Mouse (Mus musculus) MEL (cell line): ENCODE data around the gene Epha5. TPM values are rescaled to one million over a fixed set of nuclear protein-coding genes. Genes with fewer than 3 reads are reported as not detected.

Source experiments
- DNase-seq: peaks from one replicate; pipeline ENCODE4 v3.0.0; 2011; ENCODE audit warnings: low read depth, low spot score
- H3K27ac ChIP-seq: 2 replicates; pipeline ENCODE4 v1.5.1; 2012; ENCODE audit warnings: low read depth, mild to moderate bottlenecking, control low read depth, low read length, moderate library complexity; ENCODE audit not compliant: control insufficient read depth
- H3K27me3 ChIP-seq, 2 experiments: fragments of 150-350 bp in 1 of 2; sonication (generic) in 1 of 2; 2 replicates each; pipeline ENCODE4 v1.6.1; 2012; ENCODE audit warnings: low read length in 2 of 2, mild to moderate bottlenecking in 2 of 2, improper control_type of control experiment in 1 of 2, moderate library complexity in 1 of 2; ENCODE audit not compliant: insufficient read depth in 2 of 2, control insufficient read depth in 1 of 2
- H3K36me3 ChIP-seq, 2 experiments: 2 replicates each; pipeline ENCODE4 v1.6.1; 2012 to 2014; ENCODE audit warnings: low read length in 2 of 2, improper control_type of control experiment in 1 of 2, inconsistent platforms in 1 of 2, mild to moderate bottlenecking in 1 of 2; ENCODE audit not compliant: insufficient read depth in 2 of 2, control insufficient read depth in 1 of 2
- H3K4me1 ChIP-seq, 2 experiments: fragments of 150-350 bp in 1 of 2; sonication (generic) in 1 of 2; 2 replicates each; pipeline ENCODE4 v1.6.1; 2012; ENCODE audit warnings: low read length in 2 of 2, improper control_type of control experiment in 1 of 2, mild to moderate bottlenecking in 1 of 2; ENCODE audit not compliant: insufficient read depth in 2 of 2, control insufficient read depth in 1 of 2
- H3K4me3 ChIP-seq, 2 experiments: fragments of 150-350 bp in 1 of 2; sonication (generic) in 1 of 2; 2 replicates each; pipeline ENCODE4 v1.5.1; 2012; ENCODE audit warnings: low read depth in 2 of 2, low read length in 2 of 2, mild to moderate bottlenecking in 2 of 2, moderate library complexity in 2 of 2, control low read depth in 1 of 2, improper control_type of control experiment in 1 of 2; ENCODE audit not compliant: control insufficient read depth in 1 of 2, insufficient read depth in 1 of 2
- H3K79me2 ChIP-seq: 2 replicates; pipeline ENCODE4 v1.6.1; 2012; ENCODE audit warnings: mild to moderate bottlenecking, low read length, moderate library complexity; ENCODE audit not compliant: control insufficient read depth, poor library complexity, insufficient read depth
- H3K9ac ChIP-seq: 2 replicates; pipeline ENCODE4 v1.6.1; 2012; ENCODE audit warnings: low read depth, mild to moderate bottlenecking, control low read depth, low read length, moderate library complexity; ENCODE audit not compliant: control insufficient read depth, poor library complexity, severe bottlenecking
- H3K9me3 ChIP-seq: fragments of 150-350 bp; sonication (generic); replicated peaks from 2 replicates; pipeline ENCODE4 v1.6.1; 2012; ENCODE audit warnings: mild to moderate bottlenecking, low read length, improper control_type of control experiment, moderate library complexity; ENCODE audit not compliant: insufficient read depth
- BHLHE40 ChIP-seq: IDR thresholded peaks from 2 replicates; pipeline ENCODE4 v1.6.1; 2012; ENCODE audit warnings: low read depth, mild to moderate bottlenecking, inconsistent platforms, low read length, improper control_type of control experiment, borderline replicate concordance
- CHD1 ChIP-seq: IDR thresholded peaks from 2 replicates; pipeline ENCODE4 v1.6.1; 2012; ENCODE audit warnings: low read depth, mild to moderate bottlenecking, inconsistent platforms, low read length, improper control_type of control experiment
- CHD2 ChIP-seq: IDR thresholded peaks from 2 replicates; pipeline ENCODE4 v1.6.1; 2011; ENCODE audit warnings: low read length, improper control_type of control experiment
- E2F4 ChIP-seq: IDR thresholded peaks from 2 replicates; pipeline ENCODE4 v1.6.1; 2011; ENCODE audit warnings: low read depth, low read length, improper control_type of control experiment, borderline replicate concordance
- ELF1 ChIP-seq: IDR thresholded peaks from 2 replicates; pipeline ENCODE4 v1.6.1; 2014; ENCODE audit warnings: low read depth, mild to moderate bottlenecking, inconsistent platforms, low read length, improper control_type of control experiment, moderate library complexity
- EP300 ChIP-seq, 2 experiments: IDR thresholded peaks; 2 replicates each; pipeline ENCODE4 v1.6.1; 2011; ENCODE audit warnings: improper control_type of control experiment in 2 of 2, low read length in 2 of 2, low read depth in 1 of 2, mild to moderate bottlenecking in 1 of 2
- GABPA ChIP-seq: IDR thresholded peaks from 2 replicates; pipeline ENCODE4 v1.6.1; 2012; ENCODE audit warnings: low read depth, mild to moderate bottlenecking, inconsistent platforms, low read length, improper control_type of control experiment, moderate library complexity
- GATA1 ChIP-seq: IDR thresholded peaks from 2 replicates; pipeline ENCODE4 v1.6.1; 2011; ENCODE audit warnings: low read depth, low read length, improper control_type of control experiment
- HCFC1 ChIP-seq: IDR thresholded peaks from 2 replicates; pipeline ENCODE4 v1.6.1; 2012; ENCODE audit warnings: low read depth, mild to moderate bottlenecking, inconsistent platforms, low read length, improper control_type of control experiment, moderate library complexity
- JUND ChIP-seq: IDR thresholded peaks from 2 replicates; pipeline ENCODE4 v1.6.1; 2011; ENCODE audit warnings: low read depth, mild to moderate bottlenecking, improper control_type of control experiment, low read length
- KAT2A ChIP-seq: conservative IDR thresholded peaks from 2 replicates; pipeline ENCODE4 v1.6.1; 2012; ENCODE audit warnings: low read depth, low read length, improper control_type of control experiment, inconsistent platforms
- MAX ChIP-seq: IDR thresholded peaks from 2 replicates; pipeline ENCODE4 v1.6.1; 2011; ENCODE audit warnings: low read length, improper control_type of control experiment
- MXI1 ChIP-seq: IDR thresholded peaks from 2 replicates; pipeline ENCODE4 v1.6.1; 2011; ENCODE audit warnings: mild to moderate bottlenecking, low read depth, low read length, improper control_type of control experiment
- MYB ChIP-seq: IDR thresholded peaks from 2 replicates; pipeline ENCODE4 v1.6.1; 2011; ENCODE audit warnings: mild to moderate bottlenecking, low read depth, low read length, improper control_type of control experiment
- MYC ChIP-seq: IDR thresholded peaks from 2 replicates; pipeline ENCODE4 v1.6.1; 2011; ENCODE audit warnings: low read depth, mild to moderate bottlenecking, low read length, improper control_type of control experiment, moderate library complexity
- RAD21 ChIP-seq: IDR thresholded peaks from 2 replicates; pipeline ENCODE4 v1.6.1; 2011; ENCODE audit warnings: mild to moderate bottlenecking, low read depth, low read length, improper control_type of control experiment
- SIN3A ChIP-seq: IDR thresholded peaks from 2 replicates; pipeline ENCODE4 v1.6.1; 2012; ENCODE audit warnings: low read length, improper control_type of control experiment, inconsistent platforms
- TAL1 ChIP-seq: IDR thresholded peaks from 2 replicates; pipeline ENCODE4 v1.6.1; 2012; ENCODE audit warnings: mild to moderate bottlenecking, inconsistent platforms, low read length, moderate library complexity, mixed read lengths
- TBP ChIP-seq: IDR thresholded peaks from 2 replicates; pipeline ENCODE4 v1.8.0; 2011; ENCODE audit warnings: low read depth, low read length, improper control_type of control experiment
- TCF12 ChIP-seq: IDR thresholded peaks from 2 replicates; pipeline ENCODE4 v1.6.1; 2014; ENCODE audit warnings: low read depth, mild to moderate bottlenecking, inconsistent platforms, low read length, improper control_type of control experiment, moderate library complexity
- ZC3H11A ChIP-seq: IDR thresholded peaks from 2 replicates; pipeline ENCODE4 v1.6.1; 2012; ENCODE audit warnings: low read depth, mild to moderate bottlenecking, inconsistent platforms, low read length, improper control_type of control experiment
- ZKSCAN1 ChIP-seq: IDR thresholded peaks from 2 replicates; pipeline ENCODE4 v1.6.1; 2012; ENCODE audit warnings: low read depth, mild to moderate bottlenecking, inconsistent platforms, low read length, improper control_type of control experiment, moderate library complexity
- ZMIZ1 ChIP-seq: IDR thresholded peaks from 2 replicates; pipeline ENCODE4 v1.6.1; 2012; ENCODE audit warnings: low read depth, mild to moderate bottlenecking, inconsistent platforms, low read length, improper control_type of control experiment, moderate library complexity
- ZNF384 ChIP-seq: IDR thresholded peaks from 2 replicates; pipeline ENCODE4 v1.6.1; 2012; ENCODE audit warnings: low read depth, mild to moderate bottlenecking, inconsistent platforms, low read length, improper control_type of control experiment
- polyA plus RNA-seq, 2 experiments: library from polyadenylated mRNA; stranded (reverse) in 1 of 2; unstranded in 1 of 2; fragments of >175 nt in 1 of 2; fragments of >200 nt in 1 of 2; gene quantifications; 2 replicates each; pipeline versions ENCODE4 v1.2.1 to v1.2.4; 2012; ENCODE audit warnings: low replicate concordance in 2 of 2, low read depth in 1 of 2; ENCODE audit not compliant: insufficient read length in 2 of 2, insufficient read depth in 1 of 2, missing spikeins in 1 of 2
- total RNA-seq: library from RNA; depleted of rRNA; stranded (reverse); fragments of 300-350 nt; gene quantifications from 2 replicates; pipeline ENCODE4 v1.2.3, GENCODE M21; 2012

Epha5 gene
- total and polyA plus RNA-seq, 3 experiments = not detected

- Histone ChIP-seq H3K9ac (no peak overlapping the region), H3K27ac (no peak overlapping the region), H3K9me3 (no peaks in the 10 kb centered on the region), H3K27me3 (no peaks in the 10 kb centered on the region), H3K36me3 (no peaks in the 10 kb centered on the region), H3K4me1 (no peaks in the 10 kb centered on the region), H3K79me2 (no peaks in the 10 kb centered on the region), H3K4me3 (no peak overlapping the region)
- no peak for DNase-seq
- TF ChIP-seq ZNF384 = no peak
- no peak for TF ChIP-seq ZKSCAN1
- no peak for TF ChIP-seq BHLHE40
- no peak for TF ChIP-seq E2F4
- TF ChIP-seq MYC = no peak
- no peak for TF ChIP-seq KAT2A
- TF ChIP-seq ZMIZ1 = no peak
- TF ChIP-seq TBP = no peak
- TF ChIP-seq EP300 (IDR thresholded peaks at IDR 0.05; ENCODE audit: low read depth in 1 of 2, low read length in 2 of 2) = no peak
- no peak for TF ChIP-seq TAL1
- no peak for TF ChIP-seq GABPA
- no peak for TF ChIP-seq CHD2
- no peak for TF ChIP-seq TCF12
- no peak for TF ChIP-seq MXI1
- no peak for TF ChIP-seq ZC3H11A
- no peak for TF ChIP-seq ELF1
These were observed 223.8 kb downstream of the Epha5 start for GRCm38 (mm10) chr5:84193348-84193747.

DNA sequence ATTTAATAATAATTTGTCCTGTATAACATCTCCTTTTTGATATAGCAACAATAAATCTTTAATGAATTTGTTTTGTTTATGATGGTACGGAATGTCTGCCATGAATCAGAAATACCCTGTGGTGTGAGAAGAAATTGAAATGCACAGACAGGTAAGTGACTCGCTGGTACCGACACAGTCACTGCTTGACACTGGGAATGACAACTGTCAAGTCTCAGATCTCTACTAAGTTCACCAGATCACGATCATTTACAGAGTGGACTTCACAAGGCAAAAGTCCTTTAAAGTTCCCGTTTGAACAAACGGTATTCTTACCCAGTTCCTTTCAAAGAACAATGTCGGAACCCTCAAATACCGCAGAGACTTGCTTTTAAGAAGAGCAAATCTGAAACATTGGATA, 233.0 kb downstream of the Epha5 start:
- no peaks in the 10 kb centered on the region for H3K4me1 ChIP-seq
- no peak overlapping the region for H3K4me3 ChIP-seq
- no peak overlapping the region for H3K9ac ChIP-seq
- H3K79me2 ChIP-seq = no peaks in the 10 kb centered on the region
- H3K36me3 ChIP-seq = no peaks in the 10 kb centered on the region
- no peak overlapping the region for H3K27ac ChIP-seq
- no peaks in the 10 kb centered on the region for H3K9me3 ChIP-seq
- no peaks in the 10 kb centered on the region for H3K27me3 ChIP-seq
- DNase-seq = no peak
- TF ChIP-seq KAT2A (no peak), EP300 (IDR thresholded peaks at IDR 0.05; ENCODE audit: low read depth in 1 of 2, low read length in 2 of 2) (no peak), BHLHE40 (no peak), GABPA (no peak), ZC3H11A (no peak), JUND (no peak), MXI1 (no peak), MAX (no peak), CHD1 (no peak), SIN3A (no peak), GATA1 (no peak), MYB (no peak), ZKSCAN1 (no peak), HCFC1 (no peak), RAD21 (no peak)
